Mouse (Mus musculus): ENCODE data around the gene Tpgs1. TPM values are rescaled to one million over a fixed set of nuclear protein-coding genes. Genes with fewer than 3 reads are reported as not detected.

Tpgs1 gene
- polyA plus RNA-seq, 1 experiment = 12.2 TPM

- Histone ChIP-seq H3K4me3 (replicated peaks; ENCODE audit: control insufficient read depth, low read depth, low read length) (no peak overlapping the region), H3K4me1 (ENCODE audit: control insufficient read depth, insufficient read depth, low read length) (peaks cover 5% of the 10 kb centered on the region), H3K27ac (ENCODE audit: control insufficient read depth, insufficient read depth, low read depth, low read length, poor library complexity) (no peak overlapping the region)
- WGBS = 75% methylated on average over 6 of the region's 6 CpGs
- TF ChIP-seq CTCF (IDR thresholded peaks at IDR 0.05; ENCODE audit: control insufficient read depth, insufficient read depth, low read length) = no peak
- no peak for TF ChIP-seq POLR2A (IDR thresholded peaks at IDR 0.05; ENCODE audit: borderline replicate concordance, control insufficient read depth, low read depth, low read length)
Measured at GRCm38 (mm10) chr10:79671396-79672087, 2.4 kb downstream of the Tpgs1 start.

GRCm38 (mm10) chr10:79672088-79672455 lies 2.9 kb downstream of the Tpgs1 start:
- 65% methylated on average over 3 of the region's 3 CpGs for WGBS
- TF ChIP-seq CTCF (IDR thresholded peaks at IDR 0.05; ENCODE audit: control insufficient read depth, insufficient read depth, low read length) (no peak), POLR2A (IDR thresholded peaks at IDR 0.05; ENCODE audit: borderline replicate concordance, control insufficient read depth, low read depth, low read length) (no peak)

DNA sequence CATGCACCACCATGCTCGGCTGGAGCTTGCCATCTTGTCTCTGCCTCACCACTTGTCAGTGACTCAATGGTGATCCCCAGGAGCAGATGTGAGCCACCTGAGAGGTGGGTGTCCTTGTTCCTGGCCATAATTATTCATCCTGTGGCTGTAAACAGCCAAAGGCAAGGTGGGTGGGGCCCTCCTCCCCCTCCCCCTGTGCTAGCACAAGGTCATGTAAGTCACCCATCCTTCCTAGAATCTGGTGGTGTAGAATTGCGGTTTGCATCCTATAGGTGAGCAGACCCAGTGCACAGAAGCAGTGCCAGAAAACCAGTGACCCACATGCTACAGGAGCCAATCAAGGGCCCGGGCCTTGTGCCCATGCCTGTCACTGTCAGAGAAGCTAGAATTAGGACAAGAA lies 3.9 kb downstream of the Tpgs1 start:
- Histone ChIP-seq H3K4me1 (ENCODE audit: control insufficient read depth, insufficient read depth, low read length) (peaks cover 5% of the 10 kb centered on the region), H3K4me3 (replicated peaks; ENCODE audit: control insufficient read depth, low read depth, low read length) (no peak overlapping the region), H3K27ac (ENCODE audit: control insufficient read depth, insufficient read depth, low read depth, low read length, poor library complexity) (no peak overlapping the region)
- 84% methylated on average over 3 of the region's 3 CpGs for WGBS
- TF ChIP-seq CTCF (IDR thresholded peaks at IDR 0.05; ENCODE audit: control insufficient read depth, insufficient read depth, low read length) (no peak), POLR2A (IDR thresholded peaks at IDR 0.05; ENCODE audit: borderline replicate concordance, control insufficient read depth, low read depth, low read length) (no peak)

More at GRCm38 (mm10) chr10:79672088-79672455, 2.9 kb downstream of the Tpgs1 start:
- Histone ChIP-seq H3K4me1 (ENCODE audit: control insufficient read depth, insufficient read depth, low read length) (peaks cover 5% of the 10 kb centered on the region), H3K27ac (ENCODE audit: control insufficient read depth, insufficient read depth, low read depth, low read length, poor library complexity) (no peak overlapping the region), H3K4me3 (replicated peaks; ENCODE audit: control insufficient read depth, low read depth, low read length) (no peak overlapping the region)

- WGBS = 92% methylated on average over 44 of the region's 44 CpGs
- no peak overlapping the region for H3K4me3 ChIP-seq (replicated peaks; ENCODE audit: control insufficient read depth, low read depth, low read length)
- TF ChIP-seq POLR2A (IDR thresholded peaks at IDR 0.05; ENCODE audit: borderline replicate concordance, control insufficient read depth, low read depth, low read length) = no peak
- no peak for TF ChIP-seq CTCF (IDR thresholded peaks at IDR 0.05; ENCODE audit: control insufficient read depth, insufficient read depth, low read length)
- peaks cover 1% of the 10 kb centered on the region; the same call in 1 of the 2 replicates for H3K4me1 ChIP-seq (ENCODE audit: control insufficient read depth, insufficient read depth, low read length)
- H3K27ac ChIP-seq (ENCODE audit: control insufficient read depth, insufficient read depth, low read depth, low read length, poor library complexity) = no peak overlapping the region
Measured at GRCm38 (mm10) chr10:79675346-79676035, 6.3 kb downstream of the Tpgs1 start.

DNA sequence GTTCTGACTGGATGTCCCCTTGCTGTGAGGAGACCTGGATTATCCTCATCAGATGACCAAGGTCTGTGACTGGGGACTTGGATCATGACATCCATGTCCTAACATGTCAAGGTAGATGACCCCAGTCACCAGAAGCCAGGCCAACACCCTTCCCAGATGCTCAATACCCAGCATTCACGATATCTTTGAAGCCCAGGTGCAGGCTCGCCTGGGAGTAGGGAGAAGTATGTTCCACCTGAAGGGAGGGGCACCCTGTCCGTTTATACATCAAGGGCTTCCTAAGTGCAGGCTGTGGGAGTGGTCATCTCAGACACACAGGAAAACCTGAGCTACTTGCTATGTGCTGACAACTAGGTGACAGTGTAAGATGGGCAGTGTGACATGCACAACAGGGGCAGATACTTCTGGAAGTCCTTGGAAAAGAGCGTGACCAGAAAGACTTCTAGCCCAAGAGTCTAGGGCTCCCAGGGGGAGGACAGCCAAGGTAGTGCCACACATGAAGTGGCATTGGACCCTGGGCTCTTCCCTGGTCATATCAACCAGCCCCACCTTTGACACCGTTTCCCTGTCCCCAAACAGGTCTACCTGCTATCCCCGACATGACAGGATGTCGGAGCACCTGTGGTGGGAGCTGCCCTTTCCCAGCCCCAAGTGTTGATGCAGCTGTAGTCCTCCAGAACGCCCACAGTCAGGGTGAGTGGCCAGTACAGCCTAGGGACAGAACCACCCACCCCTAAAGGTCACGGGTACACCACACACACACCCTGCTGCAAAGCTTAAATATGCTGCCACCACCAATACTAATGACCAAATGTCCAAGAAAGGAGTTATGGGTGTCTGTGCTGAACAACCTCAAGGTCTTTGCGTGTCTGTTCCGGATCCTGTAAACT lies 11.7 kb downstream of the Tpgs1 start:
- WGBS = 36% methylated on average over 11 of the region's 11 CpGs
- H3K4me3 ChIP-seq (replicated peaks; ENCODE audit: control insufficient read depth, low read depth, low read length) = peak overlapping the region; percentile 64
- TF ChIP-seq POLR2A (IDR thresholded peaks at IDR 0.05; ENCODE audit: borderline replicate concordance, control insufficient read depth, low read depth, low read length) (no peak), CTCF (IDR thresholded peaks at IDR 0.05; ENCODE audit: control insufficient read depth, insufficient read depth, low read length) (no peak)

GRCm38 (mm10) chr10:79681591-79682245 lies 12.5 kb downstream of the Tpgs1 start, which contains the start of gene Cdc34:
Gene Cdc34 (plus strand): TSS chr10:79682195.
- Histone ChIP-seq H3K27ac (ENCODE audit: control insufficient read depth, insufficient read depth, low read depth, low read length, poor library complexity) (peak within 1 kb of the TSS; percentile 98), H3K4me1 (ENCODE audit: control insufficient read depth, insufficient read depth, low read length) (peaks cover 12% of the 10 kb centered on the region), H3K4me3 (replicated peaks; ENCODE audit: control insufficient read depth, low read depth, low read length) (peak within 1 kb of the TSS; percentile 85)
- TF ChIP-seq POLR2A (IDR thresholded peaks at IDR 0.05; ENCODE audit: borderline replicate concordance, control insufficient read depth, low read depth, low read length) = peak; percentile 81; the same call in 1 of the 2 replicates
- no peak; the same call in 1 of the 2 replicates for TF ChIP-seq CTCF (IDR thresholded peaks at IDR 0.05; ENCODE audit: control insufficient read depth, insufficient read depth, low read length)
- WGBS = under 1% methylated on average over 84 of the region's 84 CpGs

More for the DNA sequence above, 11.7 kb downstream of the Tpgs1 start:
- H3K27ac ChIP-seq (ENCODE audit: control insufficient read depth, insufficient read depth, low read depth, low read length, poor library complexity) = peak overlapping the region; percentile 98
- H3K4me1 ChIP-seq (ENCODE audit: control insufficient read depth, insufficient read depth, low read length) = peaks cover 12% of the 10 kb centered on the region

GRCm38 (mm10) chr10:79682551-79682915 lies 13.4 kb downstream of the Tpgs1 start:
- 0% methylated on average over 10 of the region's 10 CpGs for WGBS
- Histone ChIP-seq H3K27ac (ENCODE audit: control insufficient read depth, insufficient read depth, low read depth, low read length, poor library complexity) (peak overlapping the region; percentile 98), H3K4me3 (replicated peaks; ENCODE audit: control insufficient read depth, low read depth, low read length) (peak overlapping the region; percentile 85), H3K4me1 (ENCODE audit: control insufficient read depth, insufficient read depth, low read length) (peaks cover 12% of the 10 kb centered on the region)
- TF ChIP-seq CTCF (IDR thresholded peaks at IDR 0.05; ENCODE audit: control insufficient read depth, insufficient read depth, low read length) (no peak), POLR2A (IDR thresholded peaks at IDR 0.05; ENCODE audit: borderline replicate concordance, control insufficient read depth, low read depth, low read length) (no peak)
